Mouse (Mus musculus) urinary bladder, postnatal 0 days (tissue): ENCODE measurements around the gene Fam189b. TPM values are rescaled to one million over a fixed set of nuclear protein-coding genes. Genes with fewer than 3 reads are reported as not detected.

Experiments
- microRNA counts: library from miRNA; unstranded; fragments of <30 nt; microRNA quantifications from one replicate; lab custom pipeline; 2016
- microRNA-seq: library from miRNA; unstranded; fragments of <30 nt; microRNA quantifications from one replicate; pipeline ENCODE4, GENCODE M21; 2016
- polyA plus RNA-seq: library from polyadenylated mRNA; unstranded; fragments of >200 nt; fragmentation: Nextera tagmentation; extraction: Ambion mirVana; gene quantifications from 2 replicates; pipeline ENCODE4 v1.2.1, GENCODE M21; 2015

The Fam189b gene
- 16.3 and 16.7 TPM in 2 replicates for polyA plus RNA-seq

GRCm38 (mm10) chr3:89183058-89183958 is at the start of gene Fam189b:
Gene Fam189b, plus strand, starts transcription at chr3:89183143.

GRCm38 (mm10) chr3:89135958-89136357 is 47.0 kb upstream of the Fam189b start, which contains the start of gene Pklr:
Gene Pklr, plus strand, starts transcription at chr3:89136142.

GRCm38 (mm10) chr3:89159616-89160344 is 23.2 kb upstream of the Fam189b start, which contains the start of gene Hcn3:
Gene Hcn3, minus strand, starts transcription at chr3:89160196.

GRCm38 (mm10) chr3:89164506-89165267 is 18.3 kb upstream of the Fam189b start, which contains the start of gene Clk2:
Gene Clk2, plus strand, starts transcription at chr3:89164795.

GRCm38 (mm10) chr3:89177242-89178106 is 5.5 kb upstream of the Fam189b start, which contains the start of gene Scamp3:
Gene Scamp3, plus strand, starts transcription at chr3:89177473.

GRCm38 (mm10) chr3:89202253-89203141 is 19.6 kb downstream of the Fam189b start, which contains the start of gene Gba:
Gene Gba, plus strand, starts transcription at chr3:89202928.

GRCm38 (mm10) chr3:89214681-89215411 is 31.9 kb downstream of the Fam189b start, which contains the start of gene Thbs3:
Gene Thbs3, plus strand, starts transcription at chr3:89215180.

GRCm38 (mm10) chr3:89226900-89227299 is 44.0 kb downstream of the Fam189b start, which contains the start of gene Mtx1:
Gene Mtx1, minus strand, starts transcription at chr3:89227088.

GRCm38 (mm10) chr3:89228836-89229235 is 45.9 kb downstream of the Fam189b start, which contains the start of gene Muc1:
Gene Muc1, plus strand, starts transcription at chr3:89229057.

MicroRNAs within 50 kb of the gene (microRNA counts, 519-probe panel; counts per million panel counts)
- microRNA mmu-miR-92b (lab: Ali Mortazavi, UCI), result not detected

Small RNA genes lying within 50 kb of the gene (microRNA-seq; reads per million reads assigned to microRNA genes)
- 13.3 reads per million, percentile 22 among the genes with 10 or more reads in this experiment for gene Mir92b

Other genes with a start within 250 kb of the Fam189b start
- 10.8 and 13.0 TPM in 2 replicates for gene Ash1l, start 232.5 kb upstream of the Fam189b start, polyA plus RNA-seq
- 103 and 117 TPM in 2 replicates for gene Dap3, start 232.0 kb upstream of the Fam189b start, polyA plus RNA-seq
- 11.3 and 11.4 TPM in 2 replicates for gene Rusc1, start 89.8 kb upstream of the Fam189b start, polyA plus RNA-seq
- gene Gm43738, start 82.0 kb upstream of the Fam189b start, polyA plus RNA-seq, result not detected in 2 replicates
- 251 and 535 TPM in 2 replicates for gene Fdps, start 81.2 kb upstream of the Fam189b start, polyA plus RNA-seq
- gene Pklr, start 47.0 kb upstream of the Fam189b start, polyA plus RNA-seq, result not detected in 2 replicates
- gene Hcn3, start 22.9 kb upstream of the Fam189b start, polyA plus RNA-seq, result 0.35 and 0.59 TPM in 2 replicates
- 10.9 and 11.8 TPM in 2 replicates for gene Clk2, start 18.3 kb upstream of the Fam189b start, polyA plus RNA-seq
- 63.2 and 67.5 TPM in 2 replicates for gene Scamp3, start 5.7 kb upstream of the Fam189b start, polyA plus RNA-seq
- 35.9 and 40.6 TPM in 2 replicates for gene Gba, start 19.8 kb downstream of the Fam189b start, polyA plus RNA-seq
- gene Thbs3, start 32.0 kb downstream of the Fam189b start, polyA plus RNA-seq, result 31.5 and 34.3 TPM in 2 replicates
- 130 and 133 TPM in 2 replicates for gene Mtx1, start 43.9 kb downstream of the Fam189b start, polyA plus RNA-seq
- 0.31 and 0.75 TPM in 2 replicates for gene Muc1, start 45.9 kb downstream of the Fam189b start, polyA plus RNA-seq
- gene Krtcap2, start 62.8 kb downstream of the Fam189b start, polyA plus RNA-seq, result 245 and 269 TPM in 2 replicates
- 0.50 and 0.73 TPM in 2 replicates for gene Trim46, start 63.2 kb downstream of the Fam189b start, polyA plus RNA-seq
- gene Dpm3, start 76.2 kb downstream of the Fam189b start, polyA plus RNA-seq, result 107 and 126 TPM in 2 replicates
- 90.2 and 94.4 TPM in 2 replicates for gene Slc50a1, start 87.4 kb downstream of the Fam189b start, polyA plus RNA-seq
- 19.8 and 20.1 TPM in 2 replicates for gene Efna1, start 98.0 kb downstream of the Fam189b start, polyA plus RNA-seq
- 5.3 and 6.5 TPM in 2 replicates for gene Efna3, start 139.8 kb downstream of the Fam189b start, polyA plus RNA-seq
- 4.4 and 5.6 TPM in 2 replicates for gene Efna4, start 154.9 kb downstream of the Fam189b start, polyA plus RNA-seq
- gene Adam15, start 166.9 kb downstream of the Fam189b start, polyA plus RNA-seq, result 60.9 and 72.6 TPM in 2 replicates
- gene Dcst2, start 178.8 kb downstream of the Fam189b start, polyA plus RNA-seq, result 0.07 and 0.08 TPM in 2 replicates
- 0.17 and 0.26 TPM in 2 replicates for gene Dcst1, start 182.1 kb downstream of the Fam189b start, polyA plus RNA-seq
- gene Zbtb7b, start 211.6 kb downstream of the Fam189b start, polyA plus RNA-seq, result 4.1 and 4.6 TPM in 2 replicates
- not detected in 2 replicates for gene Lenep, start 219.7 kb downstream of the Fam189b start, polyA plus RNA-seq
- gene Flad1, start 228.7 kb downstream of the Fam189b start, polyA plus RNA-seq, result 20.6 and 21.0 TPM in 2 replicates
- gene Cks1b, start 235.2 kb downstream of the Fam189b start, polyA plus RNA-seq, result 146 and 176 TPM in 2 replicates
- gene Shc1, start 235.3 kb downstream of the Fam189b start, polyA plus RNA-seq, result 75.2 and 77.8 TPM in 2 replicates
- gene Pygo2, start 247.1 kb downstream of the Fam189b start, polyA plus RNA-seq, result 17.5 and 21.1 TPM in 2 replicates